Mouse (Mus musculus): ENCODE data around the gene Gm3264.
"Not testable (repeated sequence)": the region's sequence is repeated elsewhere in the genome, so short reads cannot be mapped to it uniquely, and the experiment has no call there.

- TF ChIP-seq CTCF (IDR thresholded peaks at IDR 0.05; ENCODE audit: low read depth); EP300 (optimal IDR thresholded peaks at IDR 0.05): not testable (repeated sequence)
These were observed at the start of gene Gm3264 for GRCm38 (mm10) chr14:4855299-4855980.

Measured in stomach, postnatal 0 days (tissue).